Mouse (Mus musculus) spleen, embryonic (tissue): ENCODE measurements around the gene Vwa3a.

ENCODE experiments used
- CTCF ChIA-PET: fragments of 350-600 bp; sonication (Branson Sonifier 250); formaldehyde crosslinking; loops from one replicate; lab custom pipeline; 2022; lab: Charles Lee

Vwa3a gene

DNA sequence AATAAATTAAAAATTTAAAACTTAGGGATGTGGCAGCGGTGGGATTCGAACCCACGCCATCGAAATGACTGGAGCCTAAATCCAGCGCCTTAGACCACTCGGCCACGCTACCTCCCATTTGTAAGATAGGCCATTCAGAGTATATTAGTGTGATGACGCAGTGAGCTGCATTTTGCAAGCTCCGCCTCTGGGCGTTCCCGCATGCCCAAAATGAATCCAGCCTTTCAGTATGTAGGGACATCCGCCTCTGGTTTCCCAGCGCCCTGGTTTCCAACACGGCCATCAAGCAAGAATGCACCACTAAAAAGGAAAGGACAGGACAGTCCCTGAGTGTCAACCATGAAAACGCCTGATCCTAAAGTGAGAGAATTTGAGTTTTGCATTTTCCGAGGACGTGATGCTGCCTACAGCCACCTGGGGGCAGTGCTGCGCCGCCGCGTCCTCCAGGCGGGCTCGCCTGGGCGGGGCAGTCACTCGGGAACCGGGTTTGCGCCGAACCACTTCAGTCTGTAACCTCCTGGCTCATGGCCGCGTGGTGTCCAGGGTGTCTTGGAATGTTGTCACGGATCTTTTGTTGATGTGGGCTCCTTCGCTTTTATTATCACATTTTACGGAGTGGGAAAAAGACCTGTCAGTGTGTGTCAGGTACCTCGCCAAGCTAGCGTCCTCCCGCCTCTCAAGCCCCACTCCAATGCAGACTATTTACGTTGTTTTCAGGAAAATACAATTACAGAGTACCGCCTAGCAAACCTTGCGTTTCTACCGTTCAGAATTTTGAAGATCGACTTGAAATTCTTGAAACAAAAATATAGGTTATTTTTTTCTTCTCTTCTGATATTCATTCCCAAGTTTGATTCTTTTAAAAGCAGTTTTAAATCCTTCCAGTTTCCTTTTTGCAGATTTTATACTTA lies 96.6 kb downstream of the Vwa3a start:
- CTCF ChIA-PET = interaction anchor here (0.6 to 1.8 kb wide), 6 partner anchors 14 to 284 kb away, joined by 3 to 11 read pairs (median 4); no protein-coding TSS in a partner anchor

DNA sequence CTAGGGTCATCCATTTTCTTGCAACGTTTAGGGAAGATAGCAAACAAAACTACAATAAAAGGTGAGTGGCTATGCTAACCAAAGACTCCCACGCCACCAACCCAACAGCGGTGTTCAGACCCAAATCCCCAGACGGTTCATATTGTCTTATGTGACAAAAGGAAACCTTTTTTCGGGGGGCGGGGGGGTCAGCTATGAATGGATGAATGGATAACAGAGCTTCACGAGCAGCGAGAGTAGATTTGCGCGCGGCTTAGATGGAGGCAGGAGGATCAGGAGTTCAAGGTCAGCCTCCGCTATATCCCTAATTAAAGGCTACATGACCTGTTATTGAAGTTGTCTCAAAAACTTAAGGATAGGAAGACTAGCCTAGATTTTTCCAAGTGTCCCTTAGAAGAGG lies 97.2 kb downstream of the Vwa3a start:
- CTCF ChIA-PET = interaction anchor here (0.9 kb wide), 1 partner anchor 83 kb away, joined by 3 read pairs; no protein-coding TSS in a partner anchor

DNA sequence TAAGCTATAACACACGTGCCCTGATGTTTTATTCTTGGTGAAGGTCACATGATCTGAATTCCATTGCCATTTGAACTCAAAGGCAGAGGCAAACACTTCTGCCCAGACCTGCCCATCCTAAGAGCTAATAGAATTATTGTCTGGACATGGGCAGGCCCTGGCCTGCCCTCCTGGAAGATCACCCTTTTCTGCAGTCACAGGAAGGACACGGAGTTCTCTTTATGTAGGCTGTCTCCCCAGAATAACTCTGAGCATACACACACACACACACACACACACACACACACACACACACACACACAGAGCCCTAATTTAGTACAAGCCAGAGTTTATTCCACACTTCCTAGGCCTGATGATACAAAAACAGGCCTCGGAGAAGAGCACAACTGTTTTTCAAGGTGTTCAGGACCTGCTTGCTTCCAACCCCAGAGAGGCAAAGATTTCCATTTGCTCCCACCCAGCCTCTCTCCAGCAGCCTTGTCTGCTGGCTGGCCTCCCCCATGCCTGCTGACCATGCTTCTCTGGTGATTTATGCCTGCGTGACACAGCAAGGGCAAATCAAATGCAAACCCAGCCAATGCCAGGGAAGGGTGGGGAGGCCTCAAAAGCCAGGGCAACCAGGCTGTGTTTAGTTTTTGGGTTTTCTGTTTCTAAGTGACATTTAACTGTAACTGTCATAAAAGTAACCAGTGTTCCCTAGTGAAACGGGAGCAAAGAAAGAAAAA lies 99.5 kb downstream of the Vwa3a start:
- CTCF ChIA-PET = no interaction called here

DNA sequence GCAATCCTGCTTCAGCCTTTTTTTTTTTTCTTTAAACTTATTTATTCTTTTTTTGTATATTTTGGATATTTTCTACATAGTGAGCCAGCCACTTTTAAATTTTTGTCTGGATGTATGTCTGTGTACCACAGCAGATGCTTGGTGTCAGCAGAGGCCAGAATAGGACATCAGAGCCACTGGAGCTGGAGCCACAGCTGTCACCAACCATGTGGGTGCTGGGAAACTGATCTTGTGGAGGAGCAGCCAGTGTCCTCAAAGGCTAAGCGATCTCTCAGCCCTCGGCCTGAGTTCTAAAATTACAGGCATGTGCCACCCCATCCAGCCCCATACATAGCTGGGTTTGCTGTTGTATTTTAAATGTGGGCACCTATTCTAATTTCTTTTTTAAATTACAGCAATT lies 100.7 kb downstream of the Vwa3a start:
- CTCF ChIA-PET = no interaction called here

DNA sequence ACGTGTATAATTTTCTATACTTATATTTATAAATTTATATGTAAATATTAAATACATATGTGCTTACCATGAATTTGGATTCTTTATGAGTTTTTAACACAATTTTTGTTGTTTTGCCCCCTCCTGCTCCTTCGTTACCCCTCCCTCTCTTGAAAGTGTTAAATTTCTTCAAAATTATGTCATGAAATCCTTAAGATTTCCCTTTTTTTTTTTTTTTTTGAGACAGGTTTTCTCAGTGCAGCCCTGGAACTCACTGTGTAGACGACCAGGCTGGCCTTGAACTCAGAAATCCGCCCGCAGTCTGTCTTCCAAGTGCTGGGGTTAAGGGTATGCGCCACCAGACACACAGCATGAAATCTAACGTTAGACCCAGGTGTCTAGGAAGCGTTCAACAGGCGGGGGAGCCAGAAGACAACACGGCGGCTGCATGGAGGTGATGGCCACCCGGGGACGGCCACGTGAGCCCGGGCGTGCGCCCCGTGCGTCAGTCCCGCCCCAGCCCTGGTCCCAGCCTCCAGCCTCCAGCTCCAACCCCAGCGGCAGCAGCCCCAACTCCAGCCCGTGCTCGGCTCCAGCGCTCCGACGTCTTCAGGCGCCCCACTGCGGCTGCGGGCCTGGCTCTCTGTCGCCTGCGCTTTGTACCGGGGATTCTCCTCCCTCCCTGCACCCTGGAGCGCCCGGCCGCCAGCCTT lies 103.4 kb downstream of the Vwa3a start, which contains the start of gene Eef2k:
Gene Eef2k, plus strand, starts transcription at position 487 of the 692 bp plus-strand sequence.
- CTCF ChIA-PET = interaction anchor here (0.6 to 1.0 kb wide), 2 partner anchors 9 to 79 kb away, joined by 3 read pairs; no protein-coding TSS in a partner anchor

DNA sequence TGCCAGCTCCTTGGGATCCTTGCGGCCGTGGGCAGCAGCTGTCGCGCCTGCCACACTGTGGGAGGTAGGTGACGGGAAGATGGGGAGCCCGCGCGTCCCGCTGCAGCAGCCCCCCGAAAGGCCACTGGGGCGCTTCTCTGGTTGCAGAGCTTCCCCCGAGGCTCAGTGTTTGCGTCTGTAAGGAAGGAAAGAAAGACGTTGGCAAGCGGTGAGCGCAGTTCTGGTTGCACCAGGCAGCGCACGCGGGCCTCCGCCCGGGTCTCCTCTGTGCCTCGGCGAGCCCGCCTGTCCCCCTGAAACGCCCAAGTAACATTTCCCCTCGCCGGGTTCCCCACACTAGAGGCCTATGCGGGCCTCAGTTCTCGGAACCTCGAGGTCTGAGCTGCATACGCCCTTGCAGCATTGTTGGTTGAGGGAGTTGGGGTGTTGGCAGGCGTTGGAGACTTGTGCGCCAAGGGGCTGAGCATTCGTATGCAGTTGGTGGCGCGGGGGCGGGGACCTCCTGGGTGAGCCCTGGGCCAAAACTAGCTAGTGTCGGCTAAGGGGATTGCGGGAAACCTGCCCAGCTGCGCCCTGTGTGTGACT lies 104.0 kb downstream of the Vwa3a start:
- CTCF ChIA-PET = interaction anchor here (0.6 to 1.0 kb wide), 3 partner anchors 9 to 79 kb away, joined by 3 read pairs; no protein-coding TSS in a partner anchor

DNA sequence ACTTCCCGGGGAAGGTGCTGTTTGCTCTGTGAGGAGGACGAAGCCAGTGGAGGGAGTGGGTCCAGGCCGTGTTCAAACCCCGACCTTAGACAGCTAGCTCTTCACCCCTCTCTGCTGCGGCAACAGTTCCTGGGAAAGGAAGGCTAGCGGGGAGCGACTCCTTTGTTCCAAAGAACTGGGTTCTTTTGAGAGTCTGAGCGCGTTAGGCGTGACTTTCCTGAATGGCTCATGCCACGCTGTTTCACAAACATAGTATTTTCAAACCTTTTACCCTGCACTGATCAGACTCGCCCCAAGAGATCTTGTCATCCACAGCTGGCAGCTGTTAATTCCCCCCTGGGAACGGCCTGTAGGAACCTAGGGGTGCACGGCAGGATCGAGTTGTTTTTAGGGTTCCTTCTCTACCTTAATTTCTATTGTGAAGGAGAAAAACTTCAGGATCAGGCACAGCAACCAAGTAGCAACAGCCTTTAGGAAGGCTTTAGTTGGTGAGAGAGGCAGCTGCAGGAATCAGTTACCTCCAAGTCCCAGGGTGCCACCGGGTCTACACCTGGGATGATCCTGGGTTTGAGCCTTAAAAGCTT lies 104.8 kb downstream of the Vwa3a start:
- CTCF ChIA-PET = interaction anchor here (1.0 kb wide), 1 partner anchor 11 kb away, joined by 3 read pairs; no protein-coding TSS in a partner anchor

DNA sequence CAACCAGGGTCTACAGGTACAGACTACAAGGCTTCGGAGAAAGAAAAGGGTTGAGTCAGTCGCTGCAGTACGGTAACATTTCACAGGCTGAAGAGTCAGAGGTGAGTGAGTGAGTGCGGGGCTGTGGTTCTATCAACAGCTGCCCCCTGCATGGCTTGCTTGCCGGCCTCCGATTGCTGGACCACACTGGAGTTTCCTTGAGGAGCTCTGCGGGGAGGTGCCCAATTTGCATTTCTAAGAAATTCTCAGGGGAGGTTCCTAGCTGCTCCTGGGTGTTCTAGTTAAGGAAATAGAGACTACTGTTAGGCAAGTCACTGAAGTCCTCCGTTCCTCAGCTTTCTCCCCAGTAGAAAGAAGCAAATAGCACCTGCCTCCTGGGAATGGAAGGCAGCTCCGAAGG lies 105.6 kb downstream of the Vwa3a start:
- CTCF ChIA-PET = interaction anchor here (0.8 kb wide), 1 partner anchor 37 kb away, joined by 3 read pairs; no protein-coding TSS in a partner anchor

DNA sequence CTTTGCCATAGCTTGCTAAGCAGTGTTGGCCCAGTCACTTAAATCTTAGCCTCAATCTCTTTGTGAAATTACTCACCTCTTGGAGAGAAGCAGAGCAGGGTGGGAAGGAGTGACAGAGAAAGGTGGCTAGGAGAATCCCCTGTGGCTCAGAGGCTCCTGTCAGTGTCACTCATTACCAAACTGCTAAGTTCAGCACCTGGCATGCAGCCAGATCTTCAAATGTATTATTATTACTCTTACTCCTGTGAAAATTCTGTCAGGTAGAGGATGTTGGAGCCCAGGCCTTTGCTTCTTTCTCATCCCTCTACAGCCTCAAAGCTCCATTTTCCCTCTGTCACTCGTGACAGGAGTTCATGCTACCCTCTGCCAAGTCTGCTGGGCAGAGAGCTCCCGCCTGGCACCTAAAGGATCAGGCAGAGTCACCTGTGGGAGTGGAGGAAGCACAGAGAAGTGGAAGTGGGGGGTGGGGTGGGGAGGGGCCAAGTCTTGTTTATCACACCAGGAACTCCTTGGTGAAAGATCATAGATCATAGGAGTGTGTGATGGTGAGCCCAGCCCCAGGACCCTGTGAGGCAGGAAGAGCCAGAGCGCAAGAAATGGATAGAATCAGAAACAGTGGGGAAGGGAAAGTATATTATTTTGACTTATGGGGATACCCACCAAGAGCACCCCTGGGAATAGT lies 109.9 kb downstream of the Vwa3a start:
- CTCF ChIA-PET = interaction anchor here (0.6 kb wide), 1 partner anchor 952 kb away, joined by 3 read pairs; no protein-coding TSS in a partner anchor

DNA sequence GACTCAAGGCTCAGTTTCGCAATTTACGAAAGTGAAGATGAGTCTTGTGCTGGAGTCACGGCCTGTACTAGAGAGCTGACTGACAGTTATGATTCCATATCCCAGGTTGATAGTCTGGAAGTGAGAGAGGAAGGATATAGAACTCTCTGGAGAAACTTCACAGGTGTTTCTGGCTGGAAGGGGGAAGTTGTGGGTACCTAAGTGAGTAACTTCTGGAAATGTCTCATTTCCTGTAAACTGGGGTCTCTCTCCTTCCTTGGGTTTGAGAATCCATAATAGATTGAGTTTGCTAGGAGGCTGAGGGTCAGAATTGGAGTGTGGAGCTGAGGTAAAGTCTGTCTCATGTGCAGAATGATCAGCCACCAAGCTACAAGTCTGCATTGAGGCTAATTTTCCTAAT lies 111.0 kb downstream of the Vwa3a start:
- CTCF ChIA-PET = interaction anchor here (0.7 kb wide), 1 partner anchor 15 kb away, joined by 11 read pairs; no protein-coding TSS in a partner anchor
